Mouse (Mus musculus) adipose tissue, adult 10 weeks (tissue): ENCODE data around the gene Ushbp1. TPM values are rescaled to one million over a fixed set of nuclear protein-coding genes. Genes with fewer than 3 reads are reported as not detected.

Source experiments
- polyA plus RNA-seq: library from polyadenylated mRNA; stranded (reverse); fragments of 350-450 nt; fragmentation: Illumina TruSeq; extraction: RNeasy Lipid Tissue Mini Kit (QIAGEN cat#74804); gene quantifications from one replicate; pipeline ENCODE4 v1.2.3, GENCODE M21; 2014; ENCODE audit warnings: low read depth, low replicate concordance

Gene Ushbp1
- 29.6 TPM for polyA plus RNA-seq

DNA sequence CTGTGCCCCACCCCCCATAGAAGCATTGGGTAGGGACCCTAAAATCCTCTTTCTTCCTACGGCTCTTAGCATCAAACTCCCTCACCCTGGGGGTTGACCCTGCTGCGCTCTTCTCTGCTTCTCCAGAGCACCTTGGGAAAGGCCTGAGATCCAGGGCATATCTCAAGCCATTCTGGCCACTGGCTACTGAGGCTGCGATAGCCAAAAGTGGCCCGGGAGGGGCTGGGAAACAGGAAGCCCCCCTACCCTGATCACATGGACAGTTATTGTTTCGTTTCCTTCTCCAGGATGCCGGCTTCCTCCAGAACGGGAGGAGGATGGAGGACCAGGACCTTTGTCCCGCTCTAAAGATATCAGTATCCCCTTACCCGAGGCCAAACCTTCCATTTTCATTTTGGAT lies at the start of gene Ushbp1:
Gene Ushbp1, minus strand, starts transcription at position 174 of the 400 bp plus-strand sequence.

GRCm38 (mm10) chr8:71405401-71406098 lies 9.9 kb upstream of the Ushbp1 start, which contains the start of gene Ankle1:
Gene Ankle1 (plus strand): TSS chr8:71406010.

DNA sequence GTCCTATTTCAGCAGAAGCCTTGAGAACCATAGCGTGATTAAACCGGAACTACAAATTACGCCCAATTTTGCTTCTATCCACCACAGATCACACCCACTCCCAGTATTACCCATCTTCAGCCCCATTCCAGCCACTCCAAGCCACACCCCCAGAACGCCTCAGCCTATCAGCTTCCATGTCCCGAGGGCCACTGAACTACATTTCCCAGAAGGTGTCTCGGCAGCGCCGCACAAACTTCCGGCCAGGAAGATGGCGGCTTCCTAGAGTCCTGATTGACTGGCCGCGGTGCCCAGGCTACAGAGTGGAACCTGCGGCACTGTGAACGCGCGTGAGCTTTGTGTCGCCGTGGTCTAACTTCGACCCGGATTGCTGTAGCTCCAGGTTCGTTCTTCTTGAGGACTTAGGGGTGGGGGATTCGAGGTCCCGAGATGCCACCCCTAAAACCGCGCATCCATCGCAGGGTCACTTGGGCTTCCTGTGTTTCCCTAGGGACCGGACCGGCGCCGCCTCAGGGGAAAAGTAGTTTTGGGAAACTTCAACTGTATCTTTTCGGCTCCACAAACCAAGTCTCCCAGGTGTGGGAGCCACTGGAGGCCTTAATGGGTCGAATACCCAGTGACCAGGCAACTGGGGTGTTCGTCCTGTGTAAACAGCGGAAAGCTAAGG lies 1.2 kb upstream of the Ushbp1 start, which contains the start of gene Babam1:
Gene Babam1, plus strand, starts transcription at position 223 of the 667 bp plus-strand sequence.

DNA sequence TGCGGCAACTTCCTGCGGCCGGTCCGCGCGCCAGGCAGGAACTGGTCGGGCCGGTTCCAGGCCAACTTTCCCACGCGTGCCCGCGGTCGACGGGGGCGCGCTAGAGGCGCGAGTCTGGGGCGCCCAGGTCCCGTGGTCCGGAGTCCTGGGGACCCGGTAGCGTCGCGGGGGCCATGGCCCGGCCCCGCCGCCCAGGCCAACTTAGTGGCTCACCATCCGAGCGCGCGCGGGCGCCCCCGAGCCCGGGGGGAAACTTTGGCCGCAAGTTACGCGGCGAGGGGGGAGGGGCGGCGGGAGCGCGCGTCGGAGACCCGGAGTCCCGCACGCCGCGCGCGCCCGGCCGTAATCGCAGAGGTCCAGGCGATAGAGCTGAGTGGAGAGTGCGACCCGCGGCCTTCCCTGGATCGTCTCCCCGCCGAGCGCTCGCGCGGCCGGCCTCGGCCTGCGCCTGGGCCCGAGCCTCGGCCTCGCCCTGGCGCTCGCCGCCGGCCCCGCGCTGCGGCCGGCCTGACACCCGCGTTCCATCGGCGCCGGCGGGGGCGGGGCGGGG lies 14.1 kb downstream of the Ushbp1 start, which contains the start of gene Nr2f6:
Gene Nr2f6, minus strand, starts transcription at position 540 of the 550 bp plus-strand sequence.

DNA sequence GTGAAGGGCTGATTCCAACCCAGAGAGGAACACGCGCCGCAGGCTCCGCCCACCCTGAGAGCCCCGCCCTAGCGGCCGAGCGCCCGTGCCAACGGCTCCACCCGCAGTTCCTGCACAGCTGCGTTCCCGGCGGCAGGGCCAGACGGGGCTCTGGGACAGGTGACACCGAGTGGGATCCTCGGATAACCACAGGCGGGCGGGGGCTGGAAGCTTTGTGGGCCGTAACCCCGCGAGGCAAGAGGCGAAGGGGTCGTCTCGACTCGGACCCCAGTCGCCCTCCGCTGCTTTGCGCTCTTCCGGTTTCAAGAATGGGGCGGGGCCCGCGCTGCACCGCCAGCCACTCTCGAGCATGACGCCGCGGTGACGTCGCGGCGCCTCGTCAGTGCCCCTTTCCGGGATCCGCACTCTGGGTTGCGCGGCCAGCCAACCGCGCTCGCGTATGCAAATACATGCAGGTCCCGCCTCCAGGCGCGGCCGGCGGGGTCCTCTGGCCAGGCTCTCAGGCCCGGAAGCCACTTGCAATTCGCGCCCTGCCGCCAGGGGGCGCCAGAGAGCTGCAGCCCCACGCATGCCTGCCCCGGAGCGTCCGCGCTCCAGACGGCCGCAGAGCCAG lies 24.3 kb downstream of the Ushbp1 start, which contains the start of gene Ocel1:
Gene Ocel1, plus strand, starts transcription at position 63 of the 613 bp plus-strand sequence.

GRCm38 (mm10) chr8:71366771-71367528 lies 28.7 kb downstream of the Ushbp1 start, which contains the start of gene Use1:
Gene Use1 (plus strand): TSS chr8:71366848.

Other genes with a start within 250 kb of the Ushbp1 start
- 28.8 TPM for gene Myo9b, start 123.1 kb downstream of the Ushbp1 start, polyA plus RNA-seq
- gene Haus8, start 122.9 kb downstream of the Ushbp1 start, polyA plus RNA-seq: 4.7 TPM
- gene Use1, start 29.0 kb downstream of the Ushbp1 start, polyA plus RNA-seq: 215 TPM
- 12.3 TPM for gene Ocel1, start 24.5 kb downstream of the Ushbp1 start, polyA plus RNA-seq
- 45.7 TPM for gene Nr2f6, start 13.8 kb downstream of the Ushbp1 start, polyA plus RNA-seq
- 74.2 TPM for gene Babam1, start 1.1 kb upstream of the Ushbp1 start, polyA plus RNA-seq
- 1.2 TPM for gene Ankle1, start 10.2 kb upstream of the Ushbp1 start, polyA plus RNA-seq
- gene Abhd8, start 67.9 kb upstream of the Ushbp1 start, polyA plus RNA-seq: 16.7 TPM
- 57.3 TPM for gene Mrpl34, start 69.2 kb upstream of the Ushbp1 start, polyA plus RNA-seq
- 59.1 TPM for gene Dda1, start 73.4 kb upstream of the Ushbp1 start, polyA plus RNA-seq
- gene Ano8, start 90.2 kb upstream of the Ushbp1 start, polyA plus RNA-seq: 9.2 TPM
- gene Gtpbp3, start 92.3 kb upstream of the Ushbp1 start, polyA plus RNA-seq: 14.5 TPM
- gene Plvap, start 116.0 kb upstream of the Ushbp1 start, polyA plus RNA-seq: 33.6 TPM
- not detected for gene Ccdc194, start 129.9 kb upstream of the Ushbp1 start, polyA plus RNA-seq
- gene Bst2, start 141.7 kb upstream of the Ushbp1 start, polyA plus RNA-seq: 70.8 TPM
- gene Mvb12a, start 147.1 kb upstream of the Ushbp1 start, polyA plus RNA-seq: 72.0 TPM
- gene Tmem221, start 163.1 kb upstream of the Ushbp1 start, polyA plus RNA-seq: 3.1 TPM
- gene Nxnl1, start 170.8 kb upstream of the Ushbp1 start, polyA plus RNA-seq: 0.98 TPM
- 216 TPM for gene Slc27a1, start 173.1 kb upstream of the Ushbp1 start, polyA plus RNA-seq
- 87.6 TPM for gene Pgls, start 196.4 kb upstream of the Ushbp1 start, polyA plus RNA-seq
- 2.5 TPM for gene Fam129c, start 201.8 kb upstream of the Ushbp1 start, polyA plus RNA-seq
- gene Colgalt1, start 215.2 kb upstream of the Ushbp1 start, polyA plus RNA-seq: 76.1 TPM